Mouse (Mus musculus) liver, embryonic 15.5 days (tissue): ENCODE data around the gene Enox1. TPM values are rescaled to one million over a fixed set of nuclear protein-coding genes. Genes with fewer than 3 reads are reported as not detected.

Experiments used
- ATAC-seq: fragments of 200-750 bp; cut with Nextera tagmentation; 2 replicates; pipeline ENCODE4 v1.8.0; 2017; ENCODE audit warnings: moderate number of reproducible peaks, mild to moderate bottlenecking, moderate library complexity; ENCODE audit not compliant: insufficient read depth
- H3K27ac ChIP-seq: fragments of 300-500 bp; sonication (generic); replicated peaks from 2 replicates; pipeline ENCODE4 v1.5.1; 2015; ENCODE audit warnings: mild to moderate bottlenecking, inconsistent platforms
- H3K27me3 ChIP-seq: fragments of 300-500 bp; sonication (generic); 2 replicates; pipeline ENCODE4 v1.6.1; 2015; ENCODE audit warnings: mild to moderate bottlenecking, inconsistent platforms
- H3K36me3 ChIP-seq: fragments of 300-500 bp; sonication (generic); replicated peaks from 2 replicates; pipeline ENCODE4 v1.6.1; 2015; ENCODE audit warnings: moderate library complexity, mild to moderate bottlenecking, inconsistent platforms
- H3K4me1 ChIP-seq: fragments of 300-500 bp; sonication (generic); replicated peaks from 2 replicates; pipeline ENCODE4 v1.6.1; 2015; ENCODE audit warnings: inconsistent platforms
- H3K4me2 ChIP-seq: fragments of 300-500 bp; sonication (generic); 2 replicates; pipeline ENCODE4 v1.6.1; 2015; ENCODE audit warnings: moderate library complexity, mild to moderate bottlenecking, inconsistent platforms
- H3K4me3 ChIP-seq: fragments of 300-500 bp; sonication (generic); replicated peaks from 2 replicates; pipeline ENCODE4 v1.5.1; 2015; ENCODE audit warnings: mild to moderate bottlenecking, inconsistent platforms
- H3K9ac ChIP-seq: fragments of 300-500 bp; sonication (generic); 2 replicates; pipeline ENCODE4 v1.6.1; 2015; ENCODE audit warnings: moderate library complexity, mild to moderate bottlenecking, inconsistent platforms
- H3K9me3 ChIP-seq: fragments of 300-500 bp; sonication (generic); replicated peaks from 2 replicates; pipeline ENCODE4 v1.6.1; 2016; ENCODE audit warnings: inconsistent platforms
- WGBS: fragments of 180-500 bp; shearing (Covaris S2); methylation state at CpG from one replicate; pipeline ENCODE4 v1.1.7; 2015; ENCODE audit warnings: mixed read lengths; ENCODE audit not compliant: insufficient replicate concordance; 5-methylcytosine and 5-hydroxymethylcytosine counted together
- polyA plus RNA-seq: library from polyadenylated mRNA; unstranded; fragments of >200 nt; fragmentation: Nextera tagmentation; extraction: Ambion mirVana; gene quantifications from 2 replicates; pipeline ENCODE4 v1.2.1, GENCODE M21; 2015

The Enox1 gene
- polyA plus RNA-seq, 1 experiment from 2014 or later: 0.35 TPM

- Histone ChIP-seq H3K4me3 (no peak overlapping the region), H3K4me1 (no peaks in the 10 kb centered on the region), H3K9me3 (no peaks in the 10 kb centered on the region), H3K27ac (no peak overlapping the region), H3K27me3 (no peaks in the 10 kb centered on the region), H3K36me3 (no peaks in the 10 kb centered on the region), H3K4me2 (no peak overlapping the region), H3K9ac (no peak overlapping the region)
- 40% methylated on average over 6 of the region's 6 CpGs for WGBS
- no peak for ATAC-seq
Measured at GRCm38 (mm10) chr14:77636931-77637330, 480.4 kb downstream of the Enox1 start.

- no peaks in the 10 kb centered on the region for H3K9me3 ChIP-seq
- no peak for ATAC-seq
- no peaks in the 10 kb centered on the region for H3K36me3 ChIP-seq
- H3K9ac ChIP-seq: no peak overlapping the region
- H3K4me1 ChIP-seq: no peaks in the 10 kb centered on the region
- H3K4me3 ChIP-seq: no peak overlapping the region
- WGBS: 54% methylated on average over 3 of the region's 3 CpGs
- H3K4me2 ChIP-seq: no peak overlapping the region
- H3K27me3 ChIP-seq: no peaks in the 10 kb centered on the region
- H3K27ac ChIP-seq: no peak overlapping the region
Measured at GRCm38 (mm10) chr14:77638148-77638547, 481.6 kb downstream of the Enox1 start.

- 58% methylated on average over 3 of the region's 3 CpGs for WGBS
- Histone ChIP-seq H3K27me3 (no peaks in the 10 kb centered on the region), H3K36me3 (no peaks in the 10 kb centered on the region), H3K4me3 (no peak overlapping the region), H3K9me3 (no peaks in the 10 kb centered on the region), H3K27ac (no peak overlapping the region), H3K4me2 (no peak overlapping the region), H3K9ac (no peak overlapping the region), H3K4me1 (no peaks in the 10 kb centered on the region)
- no peak for ATAC-seq
Measured at GRCm38 (mm10) chr14:77638616-77639015, 482.1 kb downstream of the Enox1 start.

GRCm38 (mm10) chr14:77639586-77639985, 483.0 kb downstream of the Enox1 start:
- Histone ChIP-seq H3K4me1 (no peaks in the 10 kb centered on the region), H3K27ac (no peak overlapping the region), H3K36me3 (no peaks in the 10 kb centered on the region), H3K9ac (no peak overlapping the region), H3K9me3 (no peaks in the 10 kb centered on the region), H3K27me3 (no peaks in the 10 kb centered on the region), H3K4me2 (no peak overlapping the region), H3K4me3 (no peak overlapping the region)
- ATAC-seq: no peak
- 48% methylated on average over 2 of the region's 2 CpGs for WGBS

DNA sequence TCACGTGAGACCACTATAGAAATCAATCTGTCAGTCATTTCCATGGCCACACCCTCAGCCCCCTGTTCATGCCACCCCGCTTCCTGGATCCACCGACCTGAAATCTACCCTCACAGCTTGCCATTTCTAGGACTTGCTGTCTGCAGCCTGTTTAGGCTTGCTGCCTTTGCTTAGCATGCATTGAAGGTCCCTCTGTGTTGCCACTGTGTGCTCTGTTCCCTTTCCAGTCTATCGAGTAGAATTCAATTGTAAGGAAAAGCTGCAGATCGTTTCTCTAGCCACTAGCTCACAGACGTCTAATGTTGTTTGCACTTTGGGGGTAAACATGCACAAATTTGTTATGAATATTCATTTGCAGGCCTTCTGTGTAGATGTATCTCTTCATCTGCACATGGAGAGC, 485.8 kb downstream of the Enox1 start:
- no peak for ATAC-seq
- no peak overlapping the region for H3K4me3 ChIP-seq
- 69% methylated on average over 6 of the region's 6 CpGs for WGBS

GRCm38 (mm10) chr14:77646196-77646595, 489.6 kb downstream of the Enox1 start:
- H3K4me1 ChIP-seq: no peaks in the 10 kb centered on the region
- no peak overlapping the region for H3K9ac ChIP-seq
- WGBS: 39% methylated on average over 2 of the region's 2 CpGs
- no peak for ATAC-seq
- H3K4me3 ChIP-seq: no peak overlapping the region
- no peaks in the 10 kb centered on the region for H3K27me3 ChIP-seq
- H3K27ac ChIP-seq: no peak overlapping the region
- no peaks in the 10 kb centered on the region for H3K9me3 ChIP-seq
- H3K36me3 ChIP-seq: no peaks in the 10 kb centered on the region
- H3K4me2 ChIP-seq: no peak overlapping the region

More for the DNA sequence above, 485.8 kb downstream of the Enox1 start:
- Histone ChIP-seq H3K9me3 (no peaks in the 10 kb centered on the region), H3K4me1 (no peaks in the 10 kb centered on the region), H3K4me2 (no peak overlapping the region), H3K27ac (no peak overlapping the region), H3K36me3 (no peaks in the 10 kb centered on the region), H3K27me3 (no peaks in the 10 kb centered on the region), H3K9ac (no peak overlapping the region)

GRCm38 (mm10) chr14:77647017-77647416, 490.5 kb downstream of the Enox1 start:
- no peak for ATAC-seq
- H3K4me3 ChIP-seq: no peak overlapping the region
- H3K4me2 ChIP-seq: no peak overlapping the region
- H3K9me3 ChIP-seq: no peaks in the 10 kb centered on the region
- WGBS: 72% methylated on average over 6 of the region's 6 CpGs
- H3K9ac ChIP-seq: no peak overlapping the region
- no peak overlapping the region for H3K27ac ChIP-seq
- H3K36me3 ChIP-seq: no peaks in the 10 kb centered on the region
- no peaks in the 10 kb centered on the region for H3K27me3 ChIP-seq
- no peaks in the 10 kb centered on the region for H3K4me1 ChIP-seq

DNA sequence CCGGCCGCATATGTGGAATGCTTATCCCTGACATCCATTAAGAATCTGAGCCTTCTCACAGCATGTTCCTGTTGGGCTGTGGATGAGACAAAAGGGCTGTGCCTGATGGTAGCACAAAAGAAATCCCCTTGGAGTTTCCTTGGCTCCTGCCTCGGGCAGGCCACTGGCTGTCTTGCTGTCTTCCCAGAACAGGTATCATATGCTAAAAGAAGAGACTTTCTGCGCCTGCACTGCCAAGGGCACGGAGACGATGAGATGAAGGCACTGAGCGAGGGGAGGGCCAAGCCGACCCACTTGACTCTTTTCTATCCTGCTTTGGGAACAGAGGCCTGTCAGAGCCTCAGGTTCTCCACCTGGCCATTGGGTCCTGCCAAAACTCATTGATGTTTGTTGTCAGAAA, 491.7 kb downstream of the Enox1 start:
- WGBS: 65% methylated on average over 8 of the region's 8 CpGs
- ATAC-seq: no peak
- Histone ChIP-seq H3K27ac (no peak overlapping the region), H3K4me3 (no peak overlapping the region), H3K36me3 (no peaks in the 10 kb centered on the region), H3K27me3 (no peaks in the 10 kb centered on the region), H3K9me3 (no peaks in the 10 kb centered on the region), H3K4me1 (no peaks in the 10 kb centered on the region), H3K9ac (no peak overlapping the region), H3K4me2 (no peak overlapping the region)

DNA sequence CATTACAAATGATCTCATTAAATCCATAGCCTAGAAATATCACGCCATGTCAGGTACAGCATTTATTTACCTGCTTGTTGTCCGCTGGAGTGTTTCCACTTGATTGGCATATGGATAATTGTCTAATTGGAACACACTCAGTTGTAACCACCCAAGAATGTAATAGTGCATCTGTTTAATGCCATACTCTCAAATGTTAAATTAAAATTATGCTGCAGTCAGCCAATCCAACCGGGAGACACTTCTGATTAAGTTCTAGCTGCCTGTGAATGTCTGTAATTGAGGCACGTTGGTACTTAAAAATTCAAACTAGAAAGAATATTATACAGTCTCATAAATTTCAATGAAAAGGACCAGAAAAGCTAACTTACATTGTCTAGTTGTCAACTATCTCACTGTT, 502.2 kb downstream of the Enox1 start:
- no peak overlapping the region for H3K9ac ChIP-seq
- H3K4me2 ChIP-seq: no peak overlapping the region
- ATAC-seq: no peak
- H3K9me3 ChIP-seq: no peaks in the 10 kb centered on the region
- no peaks in the 10 kb centered on the region for H3K36me3 ChIP-seq
- 74% methylated on average over 4 of the region's 4 CpGs for WGBS
- no peak overlapping the region for H3K4me3 ChIP-seq
- H3K4me1 ChIP-seq: 0 out of 2 replicates have a peak, but pooled peaks cover 5% of the 10 kb centered on the region
- H3K27ac ChIP-seq: no peak overlapping the region
- no peaks in the 10 kb centered on the region for H3K27me3 ChIP-seq

DNA sequence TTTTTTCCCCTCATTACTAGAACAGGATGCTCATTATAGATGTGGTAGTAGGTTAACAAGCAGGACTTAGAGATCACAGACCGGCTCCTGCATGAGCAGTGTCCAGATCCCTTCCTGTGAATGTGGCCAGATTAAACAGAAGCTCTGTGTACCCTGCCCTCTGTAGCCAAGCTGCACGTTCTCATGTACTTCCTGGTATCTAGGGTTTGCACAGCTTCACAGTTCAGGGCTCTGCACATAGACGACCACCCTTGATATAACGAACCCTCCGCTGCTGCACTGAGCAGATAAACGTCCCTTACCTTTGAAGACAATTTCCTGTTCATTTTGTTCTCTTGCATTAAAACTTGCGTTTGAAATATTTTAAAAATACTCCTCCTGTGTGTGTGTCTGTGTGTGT, 505.7 kb downstream of the Enox1 start:
- Histone ChIP-seq H3K9ac (no peak overlapping the region), H3K27ac (no peak overlapping the region), H3K4me3 (no peak overlapping the region), H3K36me3 (no peaks in the 10 kb centered on the region), H3K27me3 (no peaks in the 10 kb centered on the region), H3K4me1 (0 out of 2 replicates have a peak, but pooled peaks cover 5% of the 10 kb centered on the region), H3K9me3 (no peaks in the 10 kb centered on the region), H3K4me2 (no peak overlapping the region)
- peak; percentile 70 for ATAC-seq
- WGBS: 34% methylated on average over 7 of the region's 7 CpGs

GRCm38 (mm10) chr14:77662994-77663393, 506.4 kb downstream of the Enox1 start:
- Histone ChIP-seq H3K9me3 (no peaks in the 10 kb centered on the region), H3K9ac (no peak overlapping the region), H3K36me3 (no peaks in the 10 kb centered on the region), H3K4me2 (no peak overlapping the region), H3K27ac (no peak overlapping the region), H3K4me3 (no peak overlapping the region), H3K27me3 (no peaks in the 10 kb centered on the region), H3K4me1 (0 out of 2 replicates have a peak, but pooled peaks cover 5% of the 10 kb centered on the region)
- ATAC-seq: no peak
- WGBS: 57% methylated on average over 8 of the region's 8 CpGs

GRCm38 (mm10) chr14:77668096-77668495, 511.5 kb downstream of the Enox1 start:
- Histone ChIP-seq H3K27me3 (no peaks in the 10 kb centered on the region), H3K9me3 (no peaks in the 10 kb centered on the region), H3K4me1 (peaks cover 3% of the 10 kb centered on the region), H3K27ac (no peak overlapping the region), H3K4me2 (no peak overlapping the region), H3K36me3 (no peaks in the 10 kb centered on the region), H3K4me3 (no peak overlapping the region), H3K9ac (no peak overlapping the region)
- no peak for ATAC-seq
- 69% methylated on average over 3 of the region's 3 CpGs for WGBS
